Mouse (Mus musculus): ENCODE data around the gene Prok1. TPM values are rescaled to one million over a fixed set of nuclear protein-coding genes. Genes with fewer than 3 reads are reported as not detected.

Prok1 gene
- total RNA-seq, 2 experiments from 2014 or later, result not detected

GRCm38 (mm10) chr3:107204413-107204812 is 35.1 kb downstream of the Prok1 start:
- no peak for DNase-seq (ENCODE audit: low spot score in 2 of 2)
- TF ChIP-seq CTCF (conservative IDR thresholded peaks at IDR 0.05), result no peak
- no peak overlapping the region for H3K4me3 ChIP-seq
- H3K27ac ChIP-seq, result no peak overlapping the region

DNA sequence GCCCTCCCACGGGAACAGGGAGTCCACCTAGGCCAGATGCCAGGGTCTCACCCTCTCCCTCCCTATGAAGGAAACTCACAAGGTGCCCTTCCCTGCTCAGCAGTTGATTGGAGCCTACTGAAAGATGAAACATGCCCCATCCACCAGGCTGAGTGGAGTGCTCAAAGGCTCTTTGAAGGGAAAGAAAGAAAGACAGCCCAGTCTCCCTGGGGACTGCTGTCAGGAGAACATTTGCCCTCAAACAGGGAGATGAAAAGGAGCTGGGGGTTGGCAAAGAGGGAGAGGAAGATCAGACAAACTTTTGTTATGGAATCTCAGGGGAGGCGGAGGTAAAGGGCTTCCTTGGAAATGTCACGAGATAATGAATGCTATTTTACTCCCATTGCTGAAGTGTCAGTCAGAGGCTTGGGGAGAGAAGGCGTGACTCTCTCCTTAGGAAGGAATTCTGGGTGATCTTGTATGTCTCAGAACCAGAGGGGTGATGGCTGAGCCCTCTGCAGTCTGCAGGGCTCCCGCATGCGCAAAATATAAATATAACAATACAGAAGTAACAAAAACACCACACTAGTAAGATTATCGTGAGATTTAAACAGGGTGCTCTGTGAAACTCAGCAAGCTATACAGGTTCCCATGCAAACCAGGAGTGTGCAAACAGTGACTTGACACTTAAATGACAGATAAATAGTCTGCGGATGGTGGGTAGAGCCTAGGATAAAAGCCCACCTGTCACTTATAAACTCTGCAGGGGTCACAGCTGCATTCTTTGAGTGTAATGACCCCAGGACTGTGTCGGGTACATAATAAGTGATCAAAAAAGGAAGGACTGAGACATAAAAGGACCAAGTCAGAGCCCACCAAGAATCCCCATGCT is 38.0 kb downstream of the Prok1 start:
- no peak for TF ChIP-seq CTCF (conservative IDR thresholded peaks at IDR 0.05)
- DNase-seq (ENCODE audit: low spot score in 2 of 2), result no peak
- H3K4me3 ChIP-seq, result no peak overlapping the region
- H3K27ac ChIP-seq, result no peak overlapping the region

- Histone ChIP-seq H3K27ac (no peak overlapping the region), H3K4me3 (no peak overlapping the region)
- DNase-seq (ENCODE audit: low spot score in 2 of 2), result peak; percentile 70 to 77
- peak; percentile 94 for TF ChIP-seq CTCF (conservative IDR thresholded peaks at IDR 0.05)
These were observed 51.1 kb downstream of the Prok1 start for GRCm38 (mm10) chr3:107188226-107188899.

- no peak overlapping the region for H3K4me3 ChIP-seq
- H3K27ac ChIP-seq, result no peak overlapping the region
- no peak for TF ChIP-seq CTCF (conservative IDR thresholded peaks at IDR 0.05)
- no peak for DNase-seq (ENCODE audit: low spot score in 2 of 2)
These were observed 52.5 kb downstream of the Prok1 start for GRCm38 (mm10) chr3:107187022-107187421.

GRCm38 (mm10) chr3:107185597-107185996 is 53.9 kb downstream of the Prok1 start:
- Histone ChIP-seq H3K4me3 (no peak overlapping the region), H3K27ac (no peak overlapping the region)
- no peak for TF ChIP-seq CTCF (conservative IDR thresholded peaks at IDR 0.05)
- no peak for DNase-seq (ENCODE audit: low spot score in 2 of 2)

- no peak overlapping the region for H3K4me3 ChIP-seq
- H3K27ac ChIP-seq, result no peak overlapping the region
- TF ChIP-seq CTCF (conservative IDR thresholded peaks at IDR 0.05), result no peak
- no peak for DNase-seq (ENCODE audit: low spot score in 2 of 2)
These were observed 56.3 kb downstream of the Prok1 start for GRCm38 (mm10) chr3:107183178-107183577.

Other genes starting within 250 kb of the Prok1 start
- gene Kcna3, start 203.5 kb downstream of the Prok1 start, total RNA-seq (2021), result 10 to 100 TPM; 21.1 to 21.4 TPM
- gene Kcna2, start 138.6 kb downstream of the Prok1 start, total RNA-seq (2021), result 10 to 100 TPM; 89.7 to 94.9 TPM
- not detected for gene Kcna10, start 56.7 kb downstream of the Prok1 start, total RNA-seq (2021)
- not detected for gene Cym, start 18.0 kb downstream of the Prok1 start, total RNA-seq (2021)
- gene A630076J17Rik, start 9.1 kb downstream of the Prok1 start, total RNA-seq (2021), result not detected
- 10 to 100 TPM; 61.4 to 65.2 TPM for gene Lamtor5, start 39.2 kb upstream of the Prok1 start, total RNA-seq (2021)
- 1 to 10 TPM; 1.2 to 1.4 TPM for gene Slc16a4, start 51.5 kb upstream of the Prok1 start, total RNA-seq (2021)
- 10 to 100 TPM; 26.8 to 30.1 TPM for gene Rbm15, start 94.0 kb upstream of the Prok1 start, total RNA-seq (2021)
- 10 to 100 TPM; 59.1 to 62.3 TPM for gene Kcnc4, start 219.8 kb upstream of the Prok1 start, total RNA-seq (2021)